Mouse (Mus musculus): ENCODE data around the gene Birc2. TPM values are rescaled to one million over a fixed set of nuclear protein-coding genes. Genes with fewer than 3 reads are reported as not detected.
A peak's percentile ranks its signal among the peaks of the same experiment; 100 is the strongest.

Gene Birc2
- total and polyA plus RNA-seq, 2 experiments from 2014 or later = 21.3 to 32.8 TPM

GRCm38 (mm10) chr9:7769491-7769890, 67.4 kb downstream of the Birc2 start:
- H3K9ac ChIP-seq (replicated peaks; ENCODE audit: low read depth, low read length) = no peak overlapping the region
- H3K27me3 ChIP-seq (ENCODE audit: control insufficient read depth, insufficient read depth, low read length) = no peaks in the 10 kb centered on the region
- peak overlapping the region; percentile 47; the same call in 1 of the 2 replicates for H3K27ac ChIP-seq (ENCODE audit: low read depth)
- peaks cover 66% of the 10 kb centered on the region for H3K4me1 ChIP-seq (ENCODE audit: control insufficient read depth, insufficient read depth)
- no peak for ATAC-seq (ENCODE audit: insufficient read depth, low read depth)
- no peak for DNase-seq (ENCODE audit: low spot score)
- WGBS = 52% methylated on average over 5 of the region's 5 CpGs
- H3K9me3 ChIP-seq (replicated peaks; ENCODE audit: control insufficient read depth, low read length) = no peaks in the 10 kb centered on the region
- no peak overlapping the region for H3K4me3 ChIP-seq (ENCODE audit: low read depth, low read length)
- H3K36me3 ChIP-seq (replicated peaks; ENCODE audit: control insufficient read depth, insufficient read depth, low read length) = peaks cover 32% of the 10 kb centered on the region
- no peak overlapping the region for H3K4me2 ChIP-seq (ENCODE audit: low read depth, low read length)
- no peak for TF ChIP-seq CTCF (IDR thresholded peaks at IDR 0.05; ENCODE audit: low read depth)
- no peak for TF ChIP-seq EP300 (IDR thresholded peaks at IDR 0.05; ENCODE audit: low read depth)

GRCm38 (mm10) chr9:7769081-7769480, 67.8 kb downstream of the Birc2 start:
- ATAC-seq (ENCODE audit: insufficient read depth, low read depth) (no peak), DNase-seq (ENCODE audit: low spot score) (no peak)
- Histone ChIP-seq H3K9me3 (replicated peaks; ENCODE audit: control insufficient read depth, low read length) (no peaks in the 10 kb centered on the region), H3K4me1 (ENCODE audit: control insufficient read depth, insufficient read depth) (peaks cover 66% of the 10 kb centered on the region), H3K36me3 (replicated peaks; ENCODE audit: control insufficient read depth, insufficient read depth, low read length) (peaks cover 32% of the 10 kb centered on the region), H3K9ac (replicated peaks; ENCODE audit: low read depth, low read length) (no peak overlapping the region), H3K27ac (ENCODE audit: low read depth) (peak overlapping the region; percentile 47), H3K4me2 (ENCODE audit: low read depth, low read length) (no peak overlapping the region), H3K4me3 (ENCODE audit: low read depth, low read length) (no peak overlapping the region), H3K27me3 (ENCODE audit: control insufficient read depth, insufficient read depth, low read length) (no peaks in the 10 kb centered on the region)
- TF ChIP-seq CTCF (IDR thresholded peaks at IDR 0.05; ENCODE audit: low read depth) (no peak), EP300 (IDR thresholded peaks at IDR 0.05; ENCODE audit: low read depth) (no peak)
- WGBS = 57% methylated on average over 4 of the region's 4 CpGs

Small RNAs within 50 kb of the gene (microRNA-seq; reads per million reads assigned to microRNA genes)
- gene Mir5618 = 4.5 reads per million, percentile 19 among the genes with 10 or more reads in this experiment

Other genes starting within 250 kb of the Birc2 start
- gene Mmp20, start 208.8 kb downstream of the Birc2 start, total RNA-seq (2014; rRNA removed; ENCODE audit: low replicate concordance) = not detected in 2 replicates
- not detected in 2 replicates for gene Mmp20, start 208.8 kb downstream of the Birc2 start, polyA plus RNA-seq (2015; fragmentation: Nextera tagmentation; extraction: Ambion mirVana)
- gene Mmp7, start 145.0 kb downstream of the Birc2 start, total RNA-seq (2014; rRNA removed; ENCODE audit: low replicate concordance) = not detected in 2 replicates
- not detected in 2 replicates for gene Mmp7, start 145.0 kb downstream of the Birc2 start, polyA plus RNA-seq (2015; fragmentation: Nextera tagmentation; extraction: Ambion mirVana)
- gene Tmem123, start 73.0 kb downstream of the Birc2 start, total RNA-seq (2014; rRNA removed; ENCODE audit: low replicate concordance) = 81.0 and 81.9 TPM in 2 replicates
- 60.2 and 62.4 TPM in 2 replicates for gene Tmem123, start 73.0 kb downstream of the Birc2 start, polyA plus RNA-seq (2015; fragmentation: Nextera tagmentation; extraction: Ambion mirVana)
- 7.1 and 7.2 TPM in 2 replicates for gene Birc3, start 36.1 kb upstream of the Birc2 start, total RNA-seq (2014; rRNA removed; ENCODE audit: low replicate concordance)
- gene Birc3, start 36.1 kb upstream of the Birc2 start, polyA plus RNA-seq (2015; fragmentation: Nextera tagmentation; extraction: Ambion mirVana) = 3.9 and 4.4 TPM in 2 replicates
- gene Yap1, start 167.5 kb upstream of the Birc2 start, total RNA-seq (2014; rRNA removed; ENCODE audit: low replicate concordance) = 50.6 and 64.9 TPM in 2 replicates
- 12.8 and 12.9 TPM in 2 replicates for gene Yap1, start 167.5 kb upstream of the Birc2 start, polyA plus RNA-seq (2015; fragmentation: Nextera tagmentation; extraction: Ambion mirVana)
- 2.7 and 6.4 TPM in 2 replicates for gene Cfap300, start 205.8 kb upstream of the Birc2 start, total RNA-seq (2014; rRNA removed; ENCODE audit: low replicate concordance)
- 3.0 TPM in 2 replicates for gene Cfap300, start 205.8 kb upstream of the Birc2 start, polyA plus RNA-seq (2015; fragmentation: Nextera tagmentation; extraction: Ambion mirVana)